ENCODE assay signal across 20 mouse cellular contexts in the genomic region with DNA sequence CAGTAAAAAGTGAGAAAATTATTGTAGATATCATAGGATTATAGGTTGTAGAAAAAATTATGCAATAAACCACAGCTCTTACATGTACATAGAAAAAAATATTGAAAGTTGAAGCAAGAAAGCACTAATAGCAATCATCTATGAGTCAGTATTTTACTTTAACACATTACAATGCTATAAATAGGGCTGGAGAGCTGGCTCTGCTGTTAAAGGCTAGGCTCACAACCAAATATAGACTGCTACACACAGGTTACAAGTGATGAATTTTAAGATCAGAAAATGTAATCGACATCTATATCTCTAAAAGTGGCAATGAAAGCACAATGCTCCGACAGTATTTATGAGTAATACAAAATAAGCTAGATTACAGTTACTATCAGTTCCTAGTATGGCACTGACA.
A peak's percentile ranks its signal among the peaks of the same experiment; 100 is the strongest.
DNase-seq lines count a peak whose midpoint lies in the region; ATAC-seq and TF ChIP-seq lines count a peak whose summit lies in the region.
"Had no signal": no experiment of that assay in that cellular context is flagged by ENCODE, and none has a peak within 500 bp of the region (broad histone marks: within the 10 kb centered on the region; RNA-seq: fewer than 3 reads in every experiment).

No protein-coding gene starts in this region.

- H3K4me2 ChIP-seq in heart, embryonic 14.5 days (ENCODE audit: low read length): 0 out of 2 replicates have a peak overlapping the region, but pooled peaks have one; percentile 8
- H3K4me2 ChIP-seq: embryonic facial prominence, embryonic 13.5 days; forebrain, embryonic 12.5 days; hindbrain, embryonic 15.5 days had no signal

- peaks cover 4% of the 10 kb centered on the region; the same call in 1 of the 2 replicates for H3K4me1 ChIP-seq in heart, adult 2 months (ENCODE audit: control insufficient read depth, insufficient read depth, low read length)
- H3K4me1 ChIP-seq in heart, embryonic 14.5 days (ENCODE audit: control insufficient read depth in 2 of 2, insufficient read depth in 2 of 2, low read length in 2 of 2): peaks cover 9 to 40% of the 10 kb centered on the region in 2 experiments

- peak overlapping the region; percentile 72 for H3K27ac ChIP-seq in heart, adult 2 months
- H3K27ac ChIP-seq in heart, embryonic 14.5 days (replicated peaks in 1 of 2; ENCODE audit: control insufficient read depth in 1 of 2, insufficient read depth in 1 of 2, low read depth in 2 of 2, low read length in 2 of 2): peak overlapping the region; percentile 24 to 85; a peak in 3 of 4 replicates
- peak overlapping the region; percentile 76; the same call in 1 of the 2 replicates for H3K27ac ChIP-seq in left cerebral cortex, adult 2 months
- H3K27ac ChIP-seq: embryonic facial prominence, embryonic 13.5 days; forebrain, embryonic 12.5 days; hindbrain, embryonic 15.5 days had no signal

- ATAC-seq in heart, embryonic 14.5 days (ENCODE audit: insufficient number of reproducible peaks, insufficient read depth, low FRiP score, low read depth): no peak
- ATAC-seq: activated CD4-positive, CD25-positive, alpha-beta regulatory T cell, adult 4 months; forebrain, embryonic 16.5 days; intestine, embryonic 16.5 days; Patski had no signal

- H3K79me2 ChIP-seq in heart, adult 2 months (replicated peaks; ENCODE audit: control insufficient read depth, insufficient read depth, low read length): no peaks in the 10 kb centered on the region

- intact Hi-C loops in heart, adult 2 months (cut with DNase I): loop anchor here (5.0 kb wide), 1 partner anchor 68 kb away; no protein-coding TSS in a partner anchor
- intact Hi-C loops in heart, postnatal 36 days (cut with DNase I): no loop called here
- intact Hi-C loops in left cerebral cortex, adult 2 months (cut with DNase I): loop anchor here (2.0 kb wide), 2 partner anchors 31 to 99 kb away; no protein-coding TSS in a partner anchor

- H3K27me3 ChIP-seq in heart, adult 2 months (ENCODE audit: control insufficient read depth, insufficient read depth, low read length): no peaks in the 10 kb centered on the region
- no peaks in the 10 kb centered on the region for H3K27me3 ChIP-seq in heart, embryonic 14.5 days (ENCODE audit: control insufficient read depth, insufficient read depth, low read length)
- H3K27me3 ChIP-seq: embryonic facial prominence, embryonic 13.5 days; forebrain, embryonic 12.5 days; hindbrain, embryonic 15.5 days; Patski had no signal

- WGBS in heart, adult 2 months: 58% methylated on average over 2 of the region's 2 CpGs
- 38% methylated on average over 2 of the region's 2 CpGs for WGBS in heart, embryonic 14.5 days

- peaks cover 2% of the 10 kb centered on the region; the same call in 1 of the 2 replicates for H3K36me3 ChIP-seq in heart, adult 2 months (ENCODE audit: control insufficient read depth, insufficient read depth, low read length)
- no peaks in the 10 kb centered on the region for H3K36me3 ChIP-seq in heart, embryonic 14.5 days (ENCODE audit: control insufficient read depth, insufficient read depth, low read length)
- H3K36me3 ChIP-seq: embryonic facial prominence, embryonic 13.5 days; forebrain, embryonic 12.5 days; hindbrain, embryonic 15.5 days had no signal

- no peak for TF ChIP-seq EP300 in heart, adult 2 months (IDR thresholded peaks at IDR 0.05; ENCODE audit: insufficient read depth, low read depth, low read length)

- no peak for DNase-seq in heart, adult 2 months
- DNase-seq in heart, adult 8-10 months (ENCODE audit: low spot score): no peak
- no peak for DNase-seq in heart, postnatal 36 days
- DNase-seq in left cerebral cortex, adult 2 months (ENCODE audit: extremely low spot score in 1 of 2, low spot score in 2 of 2): no peak
- no peak for DNase-seq in left cerebral cortex, adult 8-10 months (ENCODE audit: low spot score in 2 of 2)
- DNase-seq in cerebellum, postnatal 4 days (ENCODE audit: low spot score in 2 of 2): no peak
- DNase-seq: adrenal gland, postnatal 14 days; cerebellum, adult 11-12 months; cerebellum, adult 9-10 months; cerebellum, postnatal 25 days; gastrocnemius, postnatal 10 days; kidney, adult 2 months had no signal

- H3K9me3 ChIP-seq in heart, embryonic 14.5 days (ENCODE audit: control insufficient read depth, low read length): no peaks in the 10 kb centered on the region
- H3K9me3 ChIP-seq: embryonic facial prominence, embryonic 13.5 days; forebrain, embryonic 12.5 days; hindbrain, embryonic 15.5 days had no signal

- no peak overlapping the region for H3K9ac ChIP-seq in heart, adult 2 months (ENCODE audit: low read depth, low read length)
- H3K9ac ChIP-seq in heart, embryonic 14.5 days (ENCODE audit: low read length): no peak overlapping the region
- H3K9ac ChIP-seq: embryonic facial prominence, embryonic 13.5 days; forebrain, embryonic 12.5 days; hindbrain, embryonic 15.5 days had no signal

- TF ChIP-seq CTCF in heart, adult 2 months (IDR thresholded peaks at IDR 0.05): no peak
- no peak for TF ChIP-seq CTCF in left cerebral cortex, adult 2 months (IDR thresholded peaks at IDR 0.05)

- H3K4me3 ChIP-seq in heart, adult 2 months: no peak overlapping the region
- H3K4me3 ChIP-seq in heart, embryonic 14.5 days (ENCODE audit: control insufficient read depth in 1 of 2, insufficient read depth in 1 of 2, low read depth in 1 of 2, low read length in 2 of 2): no peak overlapping the region
- H3K4me3 ChIP-seq in left cerebral cortex, adult 2 months: no peak overlapping the region
- H3K4me3 ChIP-seq: embryonic facial prominence, embryonic 13.5 days; forebrain, embryonic 12.5 days; hindbrain, embryonic 15.5 days had no signal

- no peak for TF ChIP-seq POLR2A in heart, adult 2 months (IDR thresholded peaks at IDR 0.05; ENCODE audit: insufficient read depth, low read depth, low read length)
